Mouse (Mus musculus) heart, postnatal 0 days (tissue): ENCODE measurements around the gene Zfp282. TPM values are rescaled to one million over a fixed set of nuclear protein-coding genes. Genes with fewer than 3 reads are reported as not detected.

Experiments
- ATAC-seq: fragments of 200-750 bp; cut with Nextera tagmentation; 2 replicates; pipeline ENCODE4 v1.8.0; 2017; ENCODE audit warnings: low read depth, moderate number of reproducible peaks, moderate library complexity; ENCODE audit not compliant: insufficient read depth
- DNase-seq: peaks from one replicate; pipeline ENCODE4 v3.0.0-alpha.2; 2016; ENCODE audit warnings: low spot score
- H3K27ac ChIP-seq: fragments of 300-500 bp; sonication (generic); 2 replicates; pipeline ENCODE4 v1.5.1; 2014; ENCODE audit warnings: low read depth, mild to moderate bottlenecking
- H3K27me3 ChIP-seq: fragments of 300-500 bp; sonication (generic); 2 replicates; pipeline ENCODE4 v1.6.1; 2014; ENCODE audit warnings: low read length, mixed read lengths; ENCODE audit not compliant: control insufficient read depth, insufficient read depth
- H3K36me3 ChIP-seq: fragments of 300-500 bp; sonication (generic); replicated peaks from 2 replicates; pipeline ENCODE4 v1.6.1; 2014; ENCODE audit warnings: low read length, mixed read lengths; ENCODE audit not compliant: control insufficient read depth, insufficient read depth
- H3K4me1 ChIP-seq: fragments of 300-500 bp; sonication (generic); 2 replicates; pipeline ENCODE4 v1.6.1; 2014; ENCODE audit warnings: antibody characterized with exemption; ENCODE audit not compliant: control insufficient read depth, insufficient read depth
- H3K4me2 ChIP-seq: fragments of 300-500 bp; sonication (generic); 2 replicates; pipeline ENCODE4 v1.6.1; 2014; ENCODE audit warnings: low read depth, mild to moderate bottlenecking, low read length, moderate library complexity
- H3K4me3 ChIP-seq: fragments of 300-500 bp; sonication (generic); 2 replicates; pipeline ENCODE4 v1.5.1; 2014; ENCODE audit warnings: low read depth, low read length
- H3K9ac ChIP-seq: fragments of 300-500 bp; sonication (generic); replicated peaks from 2 replicates; pipeline ENCODE4 v1.6.1; 2014; ENCODE audit warnings: low read depth, low read length, mixed read lengths
- H3K9me3 ChIP-seq: fragments of 300-500 bp; sonication (generic); replicated peaks from 2 replicates; pipeline ENCODE4 v1.6.1; 2016; ENCODE audit warnings: low read length; ENCODE audit not compliant: control insufficient read depth
- CTCF ChIP-seq: IDR thresholded peaks from 2 replicates; pipeline ENCODE4 v1.5.1; 2016; ENCODE audit warnings: antibody characterized with exemption, control low read depth, low read depth
- EP300 ChIP-seq: IDR thresholded peaks from 2 replicates; pipeline ENCODE4 v1.6.1; 2016; ENCODE audit warnings: antibody characterized with exemption, low read depth
- WGBS: fragments of 180-500 bp; shearing (Covaris S2); extraction: QIAGEN DNeasy Blood & Tissue Kit; methylation state at CpG from one replicate; pipeline ENCODE4 v1.1.7; 2014; 5-methylcytosine and 5-hydroxymethylcytosine counted together
- polyA plus RNA-seq: library from polyadenylated mRNA; unstranded; fragments of >200 nt; fragmentation: Nextera tagmentation; extraction: Ambion mirVana; gene quantifications from 2 replicates; pipeline ENCODE4 v1.2.1, GENCODE M21; 2015
- total RNA-seq: library from RNA; depleted of rRNA; stranded (reverse); fragments of >200 nt; gene quantifications from 2 replicates; pipeline ENCODE4 v1.2.3, GENCODE M21; 2014; ENCODE audit warnings: low replicate concordance

Zfp282 gene
- total and polyA plus RNA-seq, 2 experiments from 2014 or later = 4.8 to 10.3 TPM

DNA sequence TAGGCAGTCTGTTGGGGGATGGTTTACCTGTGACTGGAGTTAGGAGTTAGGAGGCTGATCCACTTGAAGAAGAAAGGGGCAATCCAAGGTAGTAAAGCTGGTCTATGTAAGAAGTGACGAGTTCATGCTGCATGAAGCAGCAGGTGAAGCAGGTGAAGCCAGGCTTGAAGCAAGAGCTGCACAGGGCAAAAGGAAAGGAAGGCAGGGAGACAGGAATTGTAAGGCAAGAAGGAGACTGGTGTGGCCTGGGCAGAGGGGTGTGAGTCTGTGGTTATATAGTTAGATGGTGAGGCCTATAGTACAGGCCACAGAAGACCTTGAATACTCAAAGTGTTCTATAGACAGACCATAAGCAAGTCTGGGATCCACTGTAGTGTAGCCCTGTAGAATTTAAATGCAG is 32.0 kb downstream of the Zfp282 start:
- Histone ChIP-seq H3K27me3 (no peaks in the 10 kb centered on the region), H3K4me2 (no peak overlapping the region), H3K4me3 (no peak overlapping the region), H3K4me1 (no peaks in the 10 kb centered on the region), H3K27ac (no peak overlapping the region), H3K36me3 (peaks cover 40% of the 10 kb centered on the region), H3K9me3 (no peaks in the 10 kb centered on the region; the same call in 1 of the 2 replicates), H3K9ac (no peak overlapping the region)
- WGBS = 60% methylated on average over 1 of the region's 1 CpGs
- ATAC-seq (no peak), DNase-seq (no peak)
- no peak for TF ChIP-seq CTCF
- no peak for TF ChIP-seq EP300

DNA sequence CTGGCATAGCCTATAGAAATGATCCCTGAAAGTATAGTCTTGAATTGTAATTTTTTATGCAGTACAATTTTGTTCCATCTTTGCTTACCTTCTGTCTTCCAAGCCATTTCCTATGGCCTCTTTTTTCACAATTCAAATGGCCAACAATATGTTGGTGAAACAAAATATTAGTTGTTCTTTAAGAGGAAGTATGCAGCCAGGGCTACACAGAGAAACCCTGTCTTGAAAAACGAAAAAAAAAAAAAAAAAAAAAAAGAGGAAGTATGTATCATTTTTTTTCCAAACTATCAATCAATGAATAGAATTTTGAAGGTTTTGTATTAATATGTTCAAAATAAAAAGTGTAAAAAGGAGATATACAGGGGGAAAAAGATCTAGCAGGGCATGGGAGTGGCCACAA is 34.6 kb downstream of the Zfp282 start:
- no peak overlapping the region for H3K27ac ChIP-seq
- H3K4me3 ChIP-seq = no peak overlapping the region
- no peaks in the 10 kb centered on the region for H3K4me1 ChIP-seq
- H3K4me2 ChIP-seq = no peak overlapping the region
- WGBS = 64% methylated on average over 1 of the region's 1 CpGs
- no peak for TF ChIP-seq CTCF
- no peak for TF ChIP-seq EP300
- DNase-seq (no peak), ATAC-seq (no peak)
- no peaks in the 10 kb centered on the region for H3K27me3 ChIP-seq
- H3K36me3 ChIP-seq = peaks cover 13% of the 10 kb centered on the region; the same call in 1 of the 2 replicates
- H3K9ac ChIP-seq = no peak overlapping the region
- H3K9me3 ChIP-seq = no peaks in the 10 kb centered on the region

DNA sequence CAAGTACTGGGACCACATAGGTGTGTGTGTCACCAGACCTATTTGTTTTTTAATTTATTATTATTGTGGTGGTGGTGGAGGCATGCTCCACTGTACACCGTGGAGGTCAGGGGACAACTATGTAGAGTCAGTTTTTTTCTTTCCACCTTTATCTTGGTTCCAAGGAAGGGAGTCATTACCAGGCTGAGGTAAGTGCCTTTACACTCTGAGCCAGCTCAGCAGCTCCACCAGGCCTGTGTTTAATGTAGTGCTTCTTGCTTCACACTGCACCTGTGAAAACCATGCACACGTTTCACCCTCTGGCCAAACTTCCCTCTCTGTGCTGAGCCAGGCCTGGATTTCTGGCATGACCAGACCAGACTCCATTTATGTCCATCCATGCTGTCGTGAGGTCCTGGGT is 36.0 kb downstream of the Zfp282 start:
- H3K27ac ChIP-seq = no peak overlapping the region
- H3K9me3 ChIP-seq = no peaks in the 10 kb centered on the region
- H3K4me1 ChIP-seq = no peaks in the 10 kb centered on the region
- no peaks in the 10 kb centered on the region for H3K27me3 ChIP-seq
- DNase-seq = no peak
- no peak overlapping the region for H3K4me2 ChIP-seq
- no peak for TF ChIP-seq EP300
- TF ChIP-seq CTCF = no peak
- ATAC-seq = no peak
- H3K4me3 ChIP-seq = no peak overlapping the region
- no peaks in the 10 kb centered on the region for H3K36me3 ChIP-seq
- WGBS = 49% methylated on average over 3 of the region's 3 CpGs
- H3K9ac ChIP-seq = no peak overlapping the region

DNA sequence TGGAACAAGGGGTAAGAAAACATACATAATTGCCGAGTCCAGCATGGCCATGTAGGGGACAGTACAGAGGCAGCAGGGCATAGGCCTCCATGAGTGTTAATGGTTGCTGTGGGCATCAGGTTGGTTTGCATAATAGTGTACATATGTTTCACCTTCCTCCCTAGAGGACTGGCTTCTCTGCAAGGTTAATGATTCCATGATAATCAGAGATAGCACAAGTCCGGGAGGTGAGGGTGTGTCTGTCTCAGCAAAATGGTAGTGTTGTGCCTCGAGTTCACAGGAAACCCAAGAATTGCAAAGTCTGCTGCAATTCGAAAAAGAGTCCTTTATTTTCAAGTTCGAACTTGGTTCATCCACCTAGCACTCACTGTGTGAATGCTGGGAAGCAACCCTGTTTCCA is 40.0 kb downstream of the Zfp282 start:
- no peak overlapping the region for H3K4me3 ChIP-seq
- peaks cover 9% of the 10 kb centered on the region for H3K4me1 ChIP-seq
- no peaks in the 10 kb centered on the region for H3K27me3 ChIP-seq
- no peaks in the 10 kb centered on the region for H3K36me3 ChIP-seq
- no peak overlapping the region for H3K9ac ChIP-seq
- 67% methylated on average over 5 of the region's 5 CpGs for WGBS
- no peak overlapping the region for H3K27ac ChIP-seq
- DNase-seq (no peak), ATAC-seq (no peak)
- no peak overlapping the region for H3K4me2 ChIP-seq
- TF ChIP-seq CTCF (no peak), EP300 (no peak)
- H3K9me3 ChIP-seq = no peaks in the 10 kb centered on the region

DNA sequence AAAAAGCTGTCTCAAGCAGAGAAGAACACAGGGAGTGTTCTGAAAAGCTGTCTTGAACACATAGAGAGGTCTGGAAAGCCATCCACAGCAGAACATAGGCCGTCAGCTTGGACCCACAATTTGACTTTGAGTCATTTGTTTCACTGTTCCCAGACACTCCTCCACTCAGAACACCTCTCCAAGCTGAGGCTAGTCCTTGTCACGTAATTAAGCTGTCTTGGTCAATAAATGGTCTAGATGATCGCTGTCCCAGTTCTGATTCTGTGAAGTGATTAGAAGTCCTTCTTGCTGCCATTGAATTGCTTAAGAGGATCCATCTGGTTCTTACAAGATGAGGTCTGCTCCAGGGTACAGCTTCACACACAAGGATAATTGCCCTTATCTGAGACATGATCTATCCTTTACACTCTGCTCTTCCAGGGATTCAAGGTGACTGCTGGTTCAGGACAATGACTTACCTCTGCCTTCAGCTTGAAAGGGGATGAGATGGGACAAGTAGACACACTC is 41.8 kb downstream of the Zfp282 start:
- H3K4me3 ChIP-seq = no peak overlapping the region
- H3K4me1 ChIP-seq = peaks cover 11% of the 10 kb centered on the region
- ATAC-seq (no peak), DNase-seq (no peak)
- no peak overlapping the region for H3K9ac ChIP-seq
- H3K36me3 ChIP-seq = no peaks in the 10 kb centered on the region
- no peak overlapping the region for H3K27ac ChIP-seq
- H3K9me3 ChIP-seq = no peaks in the 10 kb centered on the region
- H3K27me3 ChIP-seq = no peaks in the 10 kb centered on the region
- H3K4me2 ChIP-seq = no peak overlapping the region
- no peak for TF ChIP-seq CTCF
- no peak for TF ChIP-seq EP300
- WGBS = 75% methylated on average over 3 of the region's 3 CpGs
